Mouse (Mus musculus) layer of hippocampus, adult 2 months (tissue): ENCODE data around the gene Sqstm1. TPM values are rescaled to one million over a fixed set of nuclear protein-coding genes. Genes with fewer than 3 reads are reported as not detected.
A peak's percentile ranks its signal among the peaks of the same experiment; 100 is the strongest.

Experiments used
- DNase-seq, 2 experiments: peaks; one replicate each; pipeline ENCODE4 v3.0.0; 2022; ENCODE audit warnings: low spot score in 2 of 2
- H3K27ac ChIP-seq: fragments of 200-600 bp; 2 replicates; pipeline ENCODE4 v1.8.1; 2022
- H3K4me3 ChIP-seq: fragments of 200-600 bp; 2 replicates; pipeline ENCODE4 v1.8.1; 2022; ENCODE audit warnings: mild to moderate bottlenecking
- CTCF ChIP-seq: fragments of 200-600 bp; conservative IDR thresholded peaks from 2 replicates; pipeline ENCODE4 v1.8.1; 2022; ENCODE audit warnings: antibody characterized with exemption, mild to moderate bottlenecking, moderate library complexity
- total RNA-seq, 2 experiments: library from RNA; stranded (reverse); gene quantifications; 2 replicates each; pipeline ENCODE4 v1.2.3; 2021

The Sqstm1 gene
- total RNA-seq, 2 experiments from 2014 or later: 444 to 465 TPM

DNA sequence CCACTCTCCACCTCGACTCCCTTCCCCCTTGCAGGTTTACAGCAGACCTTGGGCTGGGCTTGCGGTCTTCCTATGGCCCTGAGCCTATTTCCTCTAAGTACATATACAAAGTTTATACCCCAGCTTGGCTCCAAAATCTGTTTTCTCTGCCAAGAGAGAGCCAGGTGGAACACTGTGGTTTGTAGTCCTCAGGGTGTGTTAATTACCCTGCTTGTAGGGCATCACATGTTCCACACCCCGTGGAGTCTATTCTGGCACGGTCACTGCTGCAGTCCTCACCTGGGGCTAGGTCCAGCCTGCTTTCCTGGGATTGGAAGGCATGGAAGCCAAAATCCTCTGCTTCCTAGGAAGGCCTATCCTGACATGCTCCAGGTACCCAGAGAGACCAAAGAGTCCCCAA lies 17.1 kb upstream of the Sqstm1 start:
- no peak for TF ChIP-seq CTCF
- H3K27ac ChIP-seq: no peak overlapping the region
- H3K4me3 ChIP-seq: no peak overlapping the region
- no peak for DNase-seq

- peak overlapping the region; percentile 58; the same call in 1 of the 2 replicates for H3K4me3 ChIP-seq
- no peak for TF ChIP-seq CTCF
Observed at GRCm38 (mm10) chr11:50227226-50227625, 16.6 kb upstream of the Sqstm1 start.

DNA sequence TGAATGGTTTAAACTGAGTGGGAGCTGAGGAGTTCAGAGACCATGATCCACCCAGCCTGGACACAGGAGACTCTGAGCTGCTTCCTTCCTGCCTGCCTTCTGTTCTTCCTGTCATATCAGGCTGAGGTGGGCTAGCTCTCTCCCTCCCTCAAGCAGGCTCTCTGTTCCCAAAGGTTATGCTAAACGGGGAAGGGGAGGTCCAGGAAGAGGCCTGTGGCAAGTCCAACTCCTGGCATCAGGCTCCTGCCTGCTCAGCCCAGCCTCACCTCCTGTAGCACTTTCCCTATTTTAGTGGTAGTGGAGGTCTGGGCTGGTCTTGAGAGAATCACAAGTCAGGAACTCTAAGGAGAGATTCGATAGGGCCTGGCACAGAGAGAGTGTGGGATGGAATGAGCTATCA lies 15.8 kb upstream of the Sqstm1 start:
- Histone ChIP-seq H3K27ac (peak overlapping the region; percentile 89), H3K4me3 (peak overlapping the region; percentile 58)
- no peak for TF ChIP-seq CTCF
- DNase-seq: no peak

More at GRCm38 (mm10) chr11:50227226-50227625, 16.6 kb upstream of the Sqstm1 start:
- peak overlapping the region; percentile 89; the same call in 1 of the 2 replicates for H3K27ac ChIP-seq
- DNase-seq: no peak

- TF ChIP-seq CTCF: no peak
- no peak for DNase-seq
- peak overlapping the region; percentile 58 for H3K4me3 ChIP-seq
- peak overlapping the region; percentile 89 for H3K27ac ChIP-seq
Observed at GRCm38 (mm10) chr11:50225611-50226378, 15.2 kb upstream of the Sqstm1 start.

DNA sequence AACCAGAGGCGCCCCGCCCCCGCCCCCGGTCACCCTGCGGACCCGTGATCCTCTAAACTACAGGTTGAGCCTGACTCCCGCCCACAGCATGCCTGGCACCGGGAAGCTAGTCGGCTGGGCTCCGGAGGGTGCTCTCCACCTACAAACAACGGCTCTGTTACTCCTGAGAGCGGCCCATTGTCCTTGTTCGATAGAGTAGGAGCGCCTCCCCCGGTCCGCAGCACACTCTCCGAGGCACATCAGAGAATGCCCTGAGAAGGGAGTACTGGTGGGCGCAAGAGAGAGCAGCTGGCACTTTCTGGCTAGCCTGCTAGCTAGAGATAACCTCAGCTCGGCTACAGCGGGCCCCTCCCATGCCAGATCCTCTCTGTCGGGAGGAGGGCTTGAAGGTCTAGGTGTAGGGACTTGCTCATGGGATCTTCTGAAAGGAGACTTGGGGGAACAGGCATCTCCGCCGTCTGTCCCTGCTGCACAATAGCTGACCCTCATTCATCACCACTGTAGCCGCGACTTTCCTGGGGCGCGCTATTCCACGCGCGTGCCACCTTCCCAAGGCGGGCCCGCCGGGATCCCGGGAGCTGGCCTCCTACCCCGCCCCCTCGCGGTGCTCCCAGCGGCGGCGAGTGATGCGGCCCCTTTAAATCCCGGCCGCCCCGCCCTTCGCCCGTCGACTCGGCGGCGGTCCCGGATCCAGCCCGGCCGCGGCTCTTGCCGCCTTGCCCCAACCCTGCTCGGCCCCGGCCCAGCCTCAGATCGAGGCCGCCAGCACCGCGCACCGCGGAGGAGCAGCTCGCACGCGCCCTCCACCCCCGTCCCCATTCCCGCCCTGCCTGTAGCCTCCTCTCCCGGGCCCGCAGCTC lies 14.3 kb upstream of the Sqstm1 start:
- H3K27ac ChIP-seq: peak overlapping the region; percentile 89
- TF ChIP-seq CTCF: peak; percentile 62
- peak; percentile 79 to 81 for DNase-seq
- H3K4me3 ChIP-seq: peak overlapping the region; percentile 58

DNA sequence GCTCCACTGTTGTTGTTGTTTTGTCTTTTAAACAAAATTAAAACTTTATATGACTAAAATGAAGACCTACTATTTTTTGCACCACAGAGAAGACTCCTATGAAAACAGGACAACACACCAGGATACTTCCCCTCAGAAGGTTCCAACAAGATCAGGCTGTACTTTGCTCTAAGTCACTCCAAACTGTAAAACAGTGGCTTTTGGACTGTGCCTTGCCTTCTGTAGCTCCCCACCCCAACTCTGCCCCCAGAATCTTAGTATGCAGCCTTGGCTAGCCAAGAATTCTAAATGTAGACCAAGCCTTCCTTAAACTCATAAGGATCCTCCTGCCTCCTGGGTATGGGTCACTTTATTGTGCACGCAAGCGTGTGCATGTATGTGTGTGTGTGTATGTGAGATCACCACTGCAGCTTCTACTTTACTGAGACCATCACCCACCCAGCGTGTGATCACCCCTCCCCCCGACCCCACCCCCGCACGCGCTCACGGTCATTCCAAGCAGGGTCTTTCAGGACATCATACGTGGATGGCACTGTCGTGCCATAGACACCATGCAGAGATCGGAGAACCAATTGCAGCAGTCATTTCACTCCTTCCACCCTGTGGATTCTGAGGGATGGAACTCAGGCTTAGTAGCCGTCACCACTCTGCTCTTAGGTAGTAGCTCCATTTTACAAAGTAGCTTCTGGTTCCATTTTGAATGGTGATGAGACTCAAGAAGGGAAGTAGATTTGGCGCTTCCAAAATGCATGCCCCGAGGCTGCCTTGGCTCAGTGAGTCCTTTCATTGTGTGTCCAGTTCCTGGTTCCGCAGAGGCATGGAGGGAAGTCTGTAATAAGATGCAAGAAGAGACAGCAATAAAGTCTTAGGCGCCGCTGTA lies 13.4 kb upstream of the Sqstm1 start:
- H3K27ac ChIP-seq: peak overlapping the region; percentile 89

GRCm38 (mm10) chr11:50222559-50223276 lies 12.1 kb upstream of the Sqstm1 start:
- DNase-seq: no peak
- Histone ChIP-seq H3K27ac (no peak overlapping the region), H3K4me3 (no peak overlapping the region)
- TF ChIP-seq CTCF: no peak

More for the DNA sequence above, 13.4 kb upstream of the Sqstm1 start:
- H3K4me3 ChIP-seq: peak overlapping the region; percentile 58
- no peak for TF ChIP-seq CTCF
- DNase-seq: no peak

GRCm38 (mm10) chr11:50219833-50220232 lies 9.2 kb upstream of the Sqstm1 start:
- peak; percentile 60 for TF ChIP-seq CTCF
- Histone ChIP-seq H3K4me3 (no peak overlapping the region), H3K27ac (no peak overlapping the region)
- DNase-seq: no peak

- Histone ChIP-seq H3K27ac (no peak overlapping the region), H3K4me3 (no peak overlapping the region)
- no peak for DNase-seq
- no peak for TF ChIP-seq CTCF
Observed at GRCm38 (mm10) chr11:50217811-50218210, 7.2 kb upstream of the Sqstm1 start.

DNA sequence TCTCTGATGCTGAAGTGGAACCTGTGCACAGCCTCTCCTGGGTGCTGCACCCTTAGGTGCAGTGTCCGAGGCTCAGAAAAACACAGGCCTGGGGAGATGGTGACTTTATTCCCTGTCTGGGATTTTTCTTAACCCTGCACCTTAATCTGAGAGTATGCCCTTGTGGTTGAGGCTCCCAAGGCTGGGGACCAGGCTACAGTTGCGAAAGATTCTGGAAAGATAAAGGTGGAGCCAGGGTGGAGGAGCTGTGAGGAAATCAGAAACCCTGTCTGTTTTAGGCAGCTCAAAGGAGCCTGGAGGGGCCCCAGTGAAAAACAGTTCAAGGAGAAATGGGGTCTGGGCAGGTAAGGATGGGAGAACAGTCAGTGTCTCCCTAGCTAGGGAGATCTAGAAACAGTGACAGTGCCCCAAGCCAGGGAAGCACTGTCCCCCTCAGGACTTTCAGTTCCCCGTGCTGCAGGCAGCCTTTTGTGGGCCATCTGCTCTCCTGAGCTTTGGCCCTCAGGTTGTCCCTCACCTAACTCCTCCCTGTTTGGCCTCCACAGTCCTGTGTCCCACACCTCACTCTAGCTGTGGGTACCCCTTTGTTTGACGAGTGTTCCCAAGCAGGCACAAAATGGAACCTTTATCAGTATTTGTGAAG lies 6.2 kb upstream of the Sqstm1 start:
- DNase-seq: no peak
- Histone ChIP-seq H3K27ac (peak overlapping the region; percentile 51; the same call in 1 of the 2 replicates), H3K4me3 (no peak overlapping the region)
- TF ChIP-seq CTCF: no peak

GRCm38 (mm10) chr11:50215633-50216032 lies 5.0 kb upstream of the Sqstm1 start:
- no peak for TF ChIP-seq CTCF
- Histone ChIP-seq H3K4me3 (peak overlapping the region; percentile 1; the same call in 1 of the 2 replicates), H3K27ac (peak overlapping the region; percentile 21)
- no peak for DNase-seq
